Mouse (Mus musculus) testis, postnatal 10 days (tissue): ENCODE results near the gene Ttyh3.
A peak's percentile ranks its signal among the peaks of the same experiment; 100 is the strongest.
"Not testable (repeated sequence)": the region's sequence is repeated elsewhere in the genome, so short reads cannot be mapped to it uniquely, and the experiment has no call there.

Experiments used
- DNase-seq: peaks from one replicate; pipeline ENCODE4 v3.0.0; 2021; ENCODE audit warnings: low spot score

Ttyh3 gene

GRCm38 (mm10) chr5:140648519-140649100, at the start of gene Ttyh3:
Gene Ttyh3 (minus strand): TSS chr5:140649031.
- DNase-seq = peak; percentile 72

GRCm38 (mm10) chr5:140695987-140696386, 47.2 kb upstream of the Ttyh3 start:
- DNase-seq = no peak

- no peak for DNase-seq
These were observed 39.6 kb upstream of the Ttyh3 start for GRCm38 (mm10) chr5:140688434-140688833.

GRCm38 (mm10) chr5:140684343-140685148, 35.7 kb upstream of the Ttyh3 start:
- peak; percentile 69 for DNase-seq

GRCm38 (mm10) chr5:140682113-140682512, 33.3 kb upstream of the Ttyh3 start:
- DNase-seq = no peak

- no peak for DNase-seq
These were observed 32.1 kb upstream of the Ttyh3 start for GRCm38 (mm10) chr5:140680950-140681349.

GRCm38 (mm10) chr5:140680051-140680450, 31.2 kb upstream of the Ttyh3 start:
- no peak for DNase-seq

GRCm38 (mm10) chr5:140677137-140677536, 28.3 kb upstream of the Ttyh3 start:
- no peak for DNase-seq

- no peak for DNase-seq
These were observed 26.8 kb upstream of the Ttyh3 start for GRCm38 (mm10) chr5:140675640-140676039.

GRCm38 (mm10) chr5:140675079-140675478, 26.2 kb upstream of the Ttyh3 start:
- DNase-seq = no peak

- no peak for DNase-seq
These were observed 25.2 kb upstream of the Ttyh3 start for GRCm38 (mm10) chr5:140674036-140674435.

- not testable (repeated sequence) for DNase-seq
These were observed 23.8 kb upstream of the Ttyh3 start for GRCm38 (mm10) chr5:140672603-140673002.

- no peak for DNase-seq
These were observed 23.3 kb upstream of the Ttyh3 start for GRCm38 (mm10) chr5:140672115-140672514.

- peak; percentile 83 for DNase-seq
These were observed 14.9 kb upstream of the Ttyh3 start for GRCm38 (mm10) chr5:140663621-140664180.

GRCm38 (mm10) chr5:140662741-140663592, 14.1 kb upstream of the Ttyh3 start:
- DNase-seq = peak; percentile 76

GRCm38 (mm10) chr5:140661875-140662643, 13.2 kb upstream of the Ttyh3 start:
- no peak for DNase-seq

- no peak for DNase-seq
These were observed 12.6 kb upstream of the Ttyh3 start for GRCm38 (mm10) chr5:140661427-140661826.

GRCm38 (mm10) chr5:140660398-140660797, 11.6 kb upstream of the Ttyh3 start:
- no peak for DNase-seq

- no peak for DNase-seq
These were observed 10.9 kb upstream of the Ttyh3 start for GRCm38 (mm10) chr5:140659607-140660272.

- DNase-seq = peak; percentile 64
These were observed 5.4 kb upstream of the Ttyh3 start for GRCm38 (mm10) chr5:140654096-140654845.
